Mouse (Mus musculus): ENCODE data around the gene Glis1. TPM values are rescaled to one million over a fixed set of nuclear protein-coding genes. Genes with fewer than 3 reads are reported as not detected.

Glis1 gene
- polyA plus RNA-seq, 1 experiment from 2014 or later, result 2.5 TPM

DNA sequence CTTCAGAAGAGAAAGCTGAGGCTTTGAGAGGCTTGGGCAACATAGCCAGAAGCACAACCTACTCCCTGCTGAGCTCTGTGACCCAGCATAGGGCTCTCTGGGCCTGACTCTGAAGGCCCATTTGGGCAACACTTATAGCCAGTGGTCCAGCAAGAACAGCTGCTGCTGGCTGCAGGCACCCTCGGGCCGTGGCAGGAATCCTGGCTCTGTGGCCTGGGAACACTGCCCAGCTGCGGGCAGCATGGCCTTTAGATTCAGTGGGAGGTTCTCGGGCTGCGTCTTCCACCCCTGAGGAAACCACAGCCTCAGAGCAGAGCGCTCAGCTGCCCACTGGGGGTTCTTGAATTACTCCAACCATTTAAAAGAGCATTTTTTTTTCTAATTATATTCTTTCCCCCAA, 189.5 kb downstream of the Glis1 start:
- Histone ChIP-seq H3K36me3 (replicated peaks) (no peaks in the 10 kb centered on the region), H3K9ac (no peak overlapping the region), H3K4me3 (no peak overlapping the region), H3K27ac (no peak overlapping the region), H3K4me1 (peaks cover 10% of the 10 kb centered on the region; the same call in 1 of the 2 replicates), H3K4me2 (no peak overlapping the region), H3K9me3 (no peaks in the 10 kb centered on the region), H3K27me3 (replicated peaks) (no peaks in the 10 kb centered on the region)
- ATAC-seq (replicated peaks), result no peak
- WGBS, result 61% methylated on average over 6 of the region's 6 CpGs

DNA sequence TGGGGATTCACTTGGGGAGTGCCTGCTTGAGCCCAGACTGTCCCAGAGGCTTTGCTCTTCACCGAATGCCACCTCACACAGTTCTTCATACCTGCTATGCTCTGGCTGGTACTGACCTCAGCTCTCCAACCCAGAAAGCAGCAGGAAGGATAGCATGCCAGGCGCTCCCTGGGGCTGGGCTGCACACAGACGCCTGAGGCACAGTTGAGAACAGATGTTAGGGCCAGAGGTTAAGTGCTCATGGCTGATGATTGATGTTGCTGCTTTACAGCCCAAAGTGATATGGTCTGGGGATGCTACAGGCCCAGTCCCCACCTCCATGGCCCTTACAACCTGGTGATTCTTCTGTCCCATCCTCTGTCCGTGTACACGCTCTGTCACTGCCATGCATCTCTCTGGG, 190.6 kb downstream of the Glis1 start:
- Histone ChIP-seq H3K4me1 (peaks cover 10% of the 10 kb centered on the region; the same call in 1 of the 2 replicates), H3K9ac (no peak overlapping the region), H3K4me2 (no peak overlapping the region), H3K27ac (no peak overlapping the region), H3K4me3 (no peak overlapping the region), H3K27me3 (replicated peaks) (no peaks in the 10 kb centered on the region), H3K36me3 (replicated peaks) (no peaks in the 10 kb centered on the region), H3K9me3 (no peaks in the 10 kb centered on the region)
- no peak for ATAC-seq (replicated peaks)
- WGBS, result 61% methylated on average over 5 of the region's 5 CpGs

DNA sequence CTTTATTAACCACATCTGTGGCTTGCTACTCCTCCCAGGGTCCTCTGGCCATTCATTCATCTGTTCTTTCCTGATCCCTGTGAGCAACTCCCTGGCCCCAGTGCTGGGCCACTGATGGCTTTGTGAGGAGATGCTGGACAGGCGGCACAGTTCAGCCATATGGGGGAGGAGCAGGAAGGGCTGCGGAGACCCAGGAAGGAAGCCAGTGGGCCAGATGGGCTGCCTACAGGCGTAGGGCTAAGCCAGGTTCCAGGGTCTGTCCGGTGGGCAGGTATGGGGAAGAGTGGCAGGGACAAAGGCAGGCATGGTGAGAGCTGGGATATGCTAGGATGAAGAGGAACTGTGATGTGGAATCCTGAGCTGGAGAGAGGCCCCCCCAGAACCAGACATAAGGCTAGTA, 193.8 kb downstream of the Glis1 start:
- 77% methylated on average over 4 of the region's 4 CpGs for WGBS
- H3K36me3 ChIP-seq (replicated peaks), result no peaks in the 10 kb centered on the region
- no peak for ATAC-seq (replicated peaks)
- no peak overlapping the region for H3K9ac ChIP-seq
- H3K9me3 ChIP-seq, result no peaks in the 10 kb centered on the region
- H3K4me2 ChIP-seq, result no peak overlapping the region
- H3K4me3 ChIP-seq, result no peak overlapping the region
- 0 out of 2 replicates have a peak, but pooled peaks cover 3% of the 10 kb centered on the region for H3K4me1 ChIP-seq
- no peaks in the 10 kb centered on the region for H3K27me3 ChIP-seq (replicated peaks)
- H3K27ac ChIP-seq, result no peak overlapping the region

DNA sequence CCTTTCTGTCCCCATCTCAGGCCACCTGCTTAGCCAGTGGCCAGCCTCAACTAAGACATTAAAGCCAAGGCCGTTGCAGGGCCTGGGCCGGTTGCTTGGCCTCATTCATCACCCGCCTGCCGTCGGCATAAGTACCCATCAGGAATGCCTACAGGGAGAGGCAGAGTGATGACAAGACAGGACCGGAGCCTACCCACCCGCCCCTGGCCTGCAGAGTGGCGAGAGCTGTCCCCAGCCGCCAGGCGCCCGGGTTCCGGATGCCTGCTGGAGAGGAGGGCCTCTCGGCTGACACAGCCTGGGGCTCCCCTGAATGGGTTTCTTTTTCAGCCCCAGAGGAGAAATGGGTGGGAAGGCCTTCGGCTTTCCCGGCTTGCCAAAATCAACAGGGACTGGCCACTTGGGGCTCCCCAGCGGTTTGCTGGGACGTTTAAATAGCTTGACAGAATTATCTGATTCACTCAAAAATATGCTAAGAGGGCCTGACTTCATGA, 194.6 kb downstream of the Glis1 start:
- Histone ChIP-seq H3K4me1 (0 out of 2 replicates have a peak, but pooled peaks cover 3% of the 10 kb centered on the region), H3K4me3 (no peak overlapping the region), H3K36me3 (replicated peaks) (no peaks in the 10 kb centered on the region), H3K9me3 (no peaks in the 10 kb centered on the region), H3K27ac (no peak overlapping the region), H3K9ac (no peak overlapping the region), H3K27me3 (replicated peaks) (no peaks in the 10 kb centered on the region), H3K4me2 (no peak overlapping the region)
- WGBS, result 69% methylated on average over 17 of the region's 17 CpGs
- ATAC-seq (replicated peaks), result no peak

DNA sequence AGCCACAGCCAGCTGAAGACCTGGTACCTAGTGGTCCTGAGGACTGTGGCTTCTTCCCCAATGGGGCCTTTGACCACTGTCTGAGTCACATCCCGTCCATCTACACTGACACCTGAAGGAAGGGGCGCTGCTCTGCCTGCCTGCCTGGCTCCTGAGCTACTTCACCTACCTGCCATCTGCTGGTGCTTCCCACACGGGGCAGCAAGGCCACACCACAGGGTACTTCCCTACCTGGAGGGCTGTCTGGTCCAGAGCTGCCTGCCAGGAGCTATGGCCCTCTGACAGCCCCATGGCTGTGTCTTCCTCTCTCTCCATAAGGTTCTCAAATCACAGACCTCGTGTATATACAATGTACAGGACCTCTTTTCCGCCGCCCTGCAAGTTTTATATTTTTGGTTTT, 200.2 kb downstream of the Glis1 start:
- WGBS, result 84% methylated on average over 6 of the region's 6 CpGs
- Histone ChIP-seq H3K4me3 (no peak overlapping the region), H3K4me1 (0 out of 2 replicates have a peak, but pooled peaks cover 5% of the 10 kb centered on the region), H3K9ac (no peak overlapping the region), H3K4me2 (no peak overlapping the region), H3K36me3 (replicated peaks) (no peaks in the 10 kb centered on the region), H3K27ac (no peak overlapping the region), H3K9me3 (no peaks in the 10 kb centered on the region), H3K27me3 (replicated peaks) (no peaks in the 10 kb centered on the region)
- no peak for ATAC-seq (replicated peaks)

DNA sequence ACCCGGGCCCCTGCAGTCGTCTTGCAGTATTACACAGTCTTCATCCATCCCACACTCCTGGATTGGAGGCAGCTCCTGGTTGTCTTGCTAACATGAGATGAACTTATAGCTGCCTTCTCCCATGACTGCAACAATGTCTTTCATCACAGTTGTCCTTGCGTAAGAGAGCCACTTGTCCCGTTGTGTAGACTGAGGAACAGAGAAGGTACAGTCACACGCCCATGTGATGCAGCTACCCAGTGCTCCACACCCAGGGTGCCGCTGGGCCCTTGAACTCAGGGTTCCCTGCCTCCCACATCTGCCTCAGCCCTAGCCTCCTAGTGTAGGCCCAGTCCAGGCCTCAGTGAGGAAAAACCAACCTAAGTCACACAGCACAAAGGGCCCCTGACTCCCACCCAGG, 201.7 kb downstream of the Glis1 start:
- no peak overlapping the region for H3K4me3 ChIP-seq
- H3K4me1 ChIP-seq, result 0 out of 2 replicates have a peak, but pooled peaks cover 5% of the 10 kb centered on the region
- no peaks in the 10 kb centered on the region for H3K27me3 ChIP-seq (replicated peaks)
- no peak for ATAC-seq (replicated peaks)
- H3K36me3 ChIP-seq (replicated peaks), result no peaks in the 10 kb centered on the region
- no peaks in the 10 kb centered on the region for H3K9me3 ChIP-seq
- 71% methylated on average over 6 of the region's 6 CpGs for WGBS
- H3K9ac ChIP-seq, result no peak overlapping the region
- no peak overlapping the region for H3K27ac ChIP-seq
- no peak overlapping the region for H3K4me2 ChIP-seq

DNA sequence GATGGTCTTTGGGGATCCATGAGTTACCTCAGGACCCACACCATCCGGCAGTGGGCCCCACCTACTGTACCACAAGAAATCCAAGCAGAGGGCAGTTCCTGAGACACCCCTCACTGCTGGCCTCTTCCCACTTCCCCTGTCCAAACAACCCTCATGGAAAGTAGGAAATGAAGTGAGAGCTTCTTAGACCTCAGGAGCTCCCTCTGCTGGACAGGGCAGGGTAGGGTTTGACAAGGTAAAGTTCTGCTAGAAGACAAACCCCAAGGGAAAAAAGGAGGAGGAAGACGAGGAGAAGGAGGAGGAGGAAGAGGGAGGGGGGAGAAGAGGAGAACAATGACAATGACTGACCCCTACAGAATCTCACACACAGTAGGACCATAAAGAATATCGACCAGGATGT, 203.3 kb downstream of the Glis1 start:
- H3K4me2 ChIP-seq, result no peak overlapping the region

DNA sequence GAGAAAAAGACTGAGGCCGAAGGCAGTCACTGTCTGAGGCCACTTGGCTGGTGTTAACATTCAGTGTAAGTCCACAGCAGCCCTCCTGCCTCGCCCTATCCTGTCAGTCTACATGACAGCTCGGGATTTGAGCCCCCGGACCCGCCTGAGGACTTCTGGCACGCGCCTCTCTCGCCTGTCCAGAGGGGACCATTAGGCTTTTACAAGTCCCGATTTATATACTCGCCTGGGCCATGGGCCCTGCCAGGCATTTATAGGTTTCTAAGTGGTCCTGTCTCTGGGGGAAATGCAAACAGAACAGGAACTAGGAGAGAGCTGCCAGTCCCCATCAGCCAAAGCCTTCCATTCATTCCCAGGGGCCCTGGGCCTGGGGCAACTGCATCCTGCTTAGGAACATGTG, 203.9 kb downstream of the Glis1 start:
- ATAC-seq (replicated peaks), result no peak
- Histone ChIP-seq H3K9me3 (no peaks in the 10 kb centered on the region), H3K4me1 (0 out of 2 replicates have a peak, but pooled peaks cover 5% of the 10 kb centered on the region), H3K27me3 (replicated peaks) (no peaks in the 10 kb centered on the region), H3K4me3 (no peak overlapping the region), H3K36me3 (replicated peaks) (no peaks in the 10 kb centered on the region), H3K4me2 (no peak overlapping the region), H3K9ac (no peak overlapping the region), H3K27ac (no peak overlapping the region)
- 59% methylated on average over 10 of the region's 10 CpGs for WGBS

More for the DNA sequence above, 203.3 kb downstream of the Glis1 start:
- no peak overlapping the region for H3K4me3 ChIP-seq
- no peak overlapping the region for H3K27ac ChIP-seq
- H3K9me3 ChIP-seq, result no peaks in the 10 kb centered on the region
- H3K36me3 ChIP-seq (replicated peaks), result no peaks in the 10 kb centered on the region
- no peak overlapping the region for H3K9ac ChIP-seq
- no peaks in the 10 kb centered on the region for H3K27me3 ChIP-seq (replicated peaks)
- 0 out of 2 replicates have a peak, but pooled peaks cover 5% of the 10 kb centered on the region for H3K4me1 ChIP-seq
- no peak for ATAC-seq (replicated peaks)
- WGBS, result 60% methylated on average over 3 of the region's 3 CpGs

DNA sequence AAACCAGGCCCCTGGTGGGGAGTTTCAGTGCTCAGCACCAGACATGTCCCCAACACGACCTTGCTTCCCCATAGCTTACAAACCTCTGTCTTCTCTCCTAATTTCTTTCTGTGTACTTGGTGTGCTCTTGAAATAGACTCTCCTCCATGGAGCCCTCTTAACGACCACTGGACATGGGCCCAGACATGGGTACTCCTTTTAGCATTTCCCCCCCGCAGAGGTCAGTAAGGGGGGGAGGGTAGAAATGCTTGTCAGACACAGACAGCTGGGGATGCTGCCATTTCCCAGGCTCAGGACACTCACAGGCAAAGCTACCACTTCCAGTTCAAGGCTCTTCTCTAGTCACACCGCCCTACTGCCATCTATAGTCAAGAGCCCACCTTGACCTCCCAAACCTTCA, 207.2 kb downstream of the Glis1 start:
- Histone ChIP-seq H3K9ac (no peak overlapping the region), H3K4me2 (no peak overlapping the region), H3K27ac (no peak overlapping the region), H3K27me3 (replicated peaks) (no peaks in the 10 kb centered on the region), H3K4me3 (no peak overlapping the region), H3K9me3 (no peaks in the 10 kb centered on the region), H3K36me3 (replicated peaks) (no peaks in the 10 kb centered on the region), H3K4me1 (0 out of 2 replicates have a peak, but pooled peaks cover 5% of the 10 kb centered on the region)
- ATAC-seq (replicated peaks), result no peak
- WGBS, result 77% methylated on average over 4 of the region's 4 CpGs

DNA sequence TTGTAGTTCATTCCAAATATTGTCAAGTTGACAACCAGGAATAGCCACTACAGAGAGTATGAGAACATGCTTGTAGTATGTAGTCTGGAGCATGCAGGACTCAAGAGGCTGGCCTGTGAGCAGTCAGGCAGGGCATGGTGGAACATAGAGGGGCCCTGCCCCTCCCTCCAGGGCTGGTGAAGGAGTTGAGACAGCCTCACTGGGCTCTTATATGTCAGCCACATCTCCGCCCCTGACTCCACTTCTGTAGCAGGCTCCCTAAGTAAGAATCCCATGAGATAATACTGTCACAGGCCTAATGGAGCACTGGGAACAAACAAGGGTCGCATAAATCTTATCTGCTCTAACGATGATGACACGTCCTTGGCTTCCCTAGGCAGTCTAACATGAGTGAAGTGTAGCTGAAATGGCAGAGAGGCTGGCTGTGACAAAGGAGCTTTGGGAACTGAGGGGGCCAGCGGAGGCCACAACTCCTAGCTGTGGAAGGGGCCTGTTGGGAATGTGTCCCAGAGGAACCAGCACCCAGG, 214.6 kb downstream of the Glis1 start:
- Histone ChIP-seq H3K4me3 (no peak overlapping the region), H3K4me2 (no peak overlapping the region), H3K9me3 (no peaks in the 10 kb centered on the region), H3K27me3 (replicated peaks) (no peaks in the 10 kb centered on the region), H3K27ac (no peak overlapping the region), H3K9ac (no peak overlapping the region), H3K4me1 (peaks cover 18% of the 10 kb centered on the region), H3K36me3 (replicated peaks) (no peaks in the 10 kb centered on the region)
- 86% methylated on average over 5 of the region's 5 CpGs for WGBS
- ATAC-seq (replicated peaks), result no peak

DNA sequence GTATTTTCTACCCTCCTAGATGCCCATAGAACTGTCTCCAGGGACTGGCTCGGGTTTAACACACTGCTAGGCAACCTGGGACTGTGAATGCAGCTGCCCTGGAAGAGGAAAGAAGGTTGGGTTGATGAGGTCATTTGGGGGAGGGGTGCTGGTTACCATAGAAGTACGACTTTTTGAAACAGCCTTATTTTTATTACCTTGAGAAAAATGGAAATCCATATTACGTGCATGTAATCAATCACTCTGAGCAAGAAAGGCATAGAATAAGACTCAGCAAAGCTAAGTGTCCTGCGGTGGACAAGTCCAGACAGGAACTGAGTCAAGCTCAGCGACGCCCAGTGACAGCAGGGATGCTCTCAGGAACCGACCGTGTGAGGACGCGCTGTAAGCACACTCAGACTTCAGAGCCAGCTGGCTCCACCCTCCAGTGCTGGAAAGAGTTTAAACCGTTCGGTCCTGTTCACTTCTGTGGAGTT, 216.7 kb downstream of the Glis1 start:
- H3K9ac ChIP-seq, result no peak overlapping the region
- no peak overlapping the region for H3K27ac ChIP-seq
- peaks cover 18% of the 10 kb centered on the region for H3K4me1 ChIP-seq
- 21% methylated on average over 12 of the region's 12 CpGs for WGBS
- no peak for ATAC-seq (replicated peaks)
- H3K27me3 ChIP-seq (replicated peaks), result no peaks in the 10 kb centered on the region
- no peaks in the 10 kb centered on the region for H3K36me3 ChIP-seq (replicated peaks)
- no peak overlapping the region for H3K4me3 ChIP-seq
- no peaks in the 10 kb centered on the region for H3K9me3 ChIP-seq
- no peak overlapping the region; the same call in 1 of the 2 replicates for H3K4me2 ChIP-seq

DNA sequence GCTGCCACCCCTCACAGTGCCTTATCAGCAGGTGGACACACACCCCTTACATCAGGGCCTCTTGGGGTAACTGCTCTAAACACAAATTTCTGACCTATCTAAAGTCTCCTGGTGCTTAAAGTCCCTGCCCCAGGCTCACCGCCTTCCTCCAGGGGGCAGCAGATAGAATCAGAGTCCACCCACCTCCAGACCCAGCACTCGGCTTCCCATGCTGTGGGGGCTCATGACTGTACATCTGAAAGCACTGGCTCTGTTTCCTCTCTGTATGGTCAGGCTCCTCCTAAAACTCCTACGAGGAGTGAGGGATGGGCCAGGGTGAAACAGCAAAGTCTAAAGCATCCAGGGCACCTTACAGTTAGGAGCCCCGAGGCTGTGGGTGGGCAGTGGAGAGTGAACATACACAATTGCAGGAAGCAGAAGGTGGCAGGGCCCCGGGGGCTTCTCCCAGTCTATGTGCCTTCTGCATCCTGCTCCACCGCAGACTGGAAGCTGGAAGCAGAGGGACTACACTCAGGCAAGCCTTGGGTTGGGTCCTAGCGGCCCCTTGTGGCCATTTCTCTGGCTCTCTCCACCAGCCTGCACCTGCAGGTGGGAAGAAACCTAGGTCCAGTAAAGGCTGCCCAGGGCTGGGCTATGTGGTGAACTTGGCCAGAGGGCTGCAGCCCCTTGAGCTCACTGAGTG, 218.3 kb downstream of the Glis1 start:
- peak overlapping the region; percentile 14; the same call in 1 of the 2 replicates for H3K4me2 ChIP-seq
- no peak overlapping the region for H3K9ac ChIP-seq
- WGBS, result 13% methylated on average over 7 of the region's 7 CpGs
- H3K9me3 ChIP-seq, result no peaks in the 10 kb centered on the region
- no peaks in the 10 kb centered on the region for H3K36me3 ChIP-seq (replicated peaks)
- peak; percentile 92 for ATAC-seq (replicated peaks)
- H3K4me3 ChIP-seq, result no peak overlapping the region
- no peaks in the 10 kb centered on the region for H3K27me3 ChIP-seq (replicated peaks)
- peaks cover 18% of the 10 kb centered on the region for H3K4me1 ChIP-seq
- H3K27ac ChIP-seq, result no peak overlapping the region

DNA sequence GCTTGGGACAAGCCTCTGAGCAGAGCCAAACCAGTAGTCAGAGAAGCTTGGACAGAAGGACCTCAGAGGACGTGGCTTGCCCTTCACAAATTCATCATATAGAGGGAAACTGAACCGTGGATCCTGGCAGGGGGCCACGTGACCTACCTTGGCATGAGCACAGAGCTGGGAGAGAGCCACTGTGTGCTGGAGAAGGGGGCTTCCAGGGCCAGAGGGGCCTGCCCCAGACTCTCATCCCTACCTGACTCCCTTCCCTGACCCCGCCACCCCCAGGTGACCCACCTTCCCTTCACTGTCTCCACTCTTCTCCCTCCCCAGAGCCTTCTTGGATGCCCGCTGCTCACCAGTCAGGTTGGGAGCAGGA, 218.9 kb downstream of the Glis1 start:
- 77% methylated on average over 5 of the region's 5 CpGs for WGBS
- Histone ChIP-seq H3K27ac (no peak overlapping the region), H3K36me3 (replicated peaks) (no peaks in the 10 kb centered on the region), H3K9me3 (no peaks in the 10 kb centered on the region), H3K4me3 (no peak overlapping the region), H3K27me3 (replicated peaks) (no peaks in the 10 kb centered on the region), H3K9ac (no peak overlapping the region), H3K4me2 (no peak overlapping the region), H3K4me1 (peaks cover 18% of the 10 kb centered on the region)
- ATAC-seq (replicated peaks), result peak; percentile 44; the same call in 1 of the 2 replicates

Data from midbrain, embryonic 15.5 days (tissue).